In genomic region chr11:78246318-78247011, GRCm38 (mm10) we compare ENCODE assay signal across 8 mouse cellular contexts. TPM values are rescaled to one million over a fixed set of nuclear protein-coding genes. Genes with fewer than 3 reads are reported as not detected.
DNase-seq lines count a peak whose midpoint lies in the region; ATAC-seq and TF ChIP-seq lines count a peak whose summit lies in the region.

No protein-coding gene starts in this region.

- H3K36me3 ChIP-seq in heart, embryonic 13.5 days = peaks cover 16% of the 10 kb centered on the region
- peaks cover 37% of the 10 kb centered on the region for H3K36me3 ChIP-seq in E14TG2a.4 (ENCODE audit: insufficient read depth, low read length)
- H3K36me3 ChIP-seq in forebrain, postnatal 0 days (ENCODE audit: insufficient read depth) = peaks cover 14% of the 10 kb centered on the region
- H3K36me3 ChIP-seq in liver, postnatal 0 days (replicated peaks; ENCODE audit: insufficient read depth, low read length) = peaks cover 7% of the 10 kb centered on the region

- no peak for TF ChIP-seq CTCF in E14TG2a.4 (conservative IDR thresholded peaks at IDR 0.05; ENCODE audit: low read length)
- no peak for TF ChIP-seq CTCF in forebrain, postnatal 0 days (IDR thresholded peaks at IDR 0.05; ENCODE audit: low read depth)
- TF ChIP-seq CTCF in liver, postnatal 0 days (IDR thresholded peaks at IDR 0.05; ENCODE audit: low read depth) = no peak

- no peak for TF ChIP-seq EP300 in liver, postnatal 0 days (IDR thresholded peaks at IDR 0.05; ENCODE audit: low read depth)

- no peak for DNase-seq in heart, postnatal 10 days
- no peak for DNase-seq in forebrain, postnatal 0 days
- no peak for DNase-seq in liver, postnatal 0 days
- DNase-seq in spleen, postnatal 4 days (ENCODE audit: low spot score in 2 of 2) = no peak
- DNase-seq in thymus, postnatal 0 days (ENCODE audit: low spot score) = no peak
- DNase-seq in adrenal gland, postnatal 10 days = no peak

- ATAC-seq in heart, embryonic 13.5 days (ENCODE audit: extremely low read depth, insufficient number of reproducible peaks, low FRiP score, low TSS enrichment) = no peak
- ATAC-seq in forebrain, postnatal 0 days = no peak
- no peak for ATAC-seq in liver, postnatal 0 days

- peaks cover 41% of the 10 kb centered on the region for H3K4me1 ChIP-seq in heart, embryonic 13.5 days
- H3K4me1 ChIP-seq in E14TG2a.4 (replicated peaks; ENCODE audit: low read depth, low read length) = peaks cover 74% of the 10 kb centered on the region
- H3K4me1 ChIP-seq in forebrain, postnatal 0 days (ENCODE audit: insufficient read depth) = peaks cover 25% of the 10 kb centered on the region
- peaks cover 23% of the 10 kb centered on the region for H3K4me1 ChIP-seq in liver, postnatal 0 days (ENCODE audit: insufficient read depth)

- H3K9ac ChIP-seq in heart, embryonic 13.5 days = peak overlapping the region; percentile 99
- peak overlapping the region; percentile 93 for H3K9ac ChIP-seq in forebrain, postnatal 0 days
- H3K9ac ChIP-seq in liver, postnatal 0 days (replicated peaks) = peak overlapping the region; percentile 91

- no peaks in the 10 kb centered on the region for H3K27me3 ChIP-seq in heart, embryonic 13.5 days (replicated peaks)
- H3K27me3 ChIP-seq in E14TG2a.4 (ENCODE audit: insufficient read depth, low read length) = no peaks in the 10 kb centered on the region
- no peaks in the 10 kb centered on the region for H3K27me3 ChIP-seq in forebrain, postnatal 0 days (ENCODE audit: insufficient read depth, low read length)
- H3K27me3 ChIP-seq in liver, postnatal 0 days (ENCODE audit: insufficient read depth, low read length) = no peaks in the 10 kb centered on the region

- intact Hi-C loops in heart, postnatal 10 days (cut with DNase I) = no loop called here

- 44% methylated on average over 7 of the region's 7 CpGs for WGBS in heart, embryonic 13.5 days
- WGBS in forebrain, postnatal 0 days = 51% methylated on average over 7 of the region's 7 CpGs
- 44% methylated on average over 7 of the region's 7 CpGs for WGBS in liver, postnatal 0 days (ENCODE audit: insufficient replicate concordance)

- H3K9me3 ChIP-seq in heart, embryonic 13.5 days = no peaks in the 10 kb centered on the region
- H3K9me3 ChIP-seq in E14TG2a.4 (ENCODE audit: low read length) = no peaks in the 10 kb centered on the region
- no peaks in the 10 kb centered on the region for H3K9me3 ChIP-seq in forebrain, postnatal 0 days (ENCODE audit: low read length)
- no peaks in the 10 kb centered on the region for H3K9me3 ChIP-seq in liver, postnatal 0 days (ENCODE audit: low read length)

- H3K27ac ChIP-seq in heart, embryonic 13.5 days (replicated peaks) = peak overlapping the region; percentile 95
- H3K27ac ChIP-seq in forebrain, postnatal 0 days (ENCODE audit: low read depth, low read length) = peak overlapping the region; percentile 99
- peak overlapping the region; percentile 97 for H3K27ac ChIP-seq in liver, postnatal 0 days (ENCODE audit: low read depth)

- H3K4me2 ChIP-seq in heart, embryonic 13.5 days = peak overlapping the region; percentile 91
- peak overlapping the region; percentile 80 for H3K4me2 ChIP-seq in forebrain, postnatal 0 days (ENCODE audit: low read depth)
- H3K4me2 ChIP-seq in liver, postnatal 0 days (ENCODE audit: low read depth, low read length) = peak overlapping the region; percentile 75

- H3K4me3 ChIP-seq in heart, embryonic 13.5 days = peak overlapping the region; percentile 99
- H3K4me3 ChIP-seq in E14TG2a.4 (replicated peaks; ENCODE audit: low read length) = peak overlapping the region; percentile 99
- H3K4me3 ChIP-seq in forebrain, postnatal 0 days (ENCODE audit: low read depth, low read length) = peak overlapping the region; percentile 96
- H3K4me3 ChIP-seq in liver, postnatal 0 days (ENCODE audit: low read depth, low read length) = peak overlapping the region; percentile 93

RNA-seq across cellular contexts. Expression of gene Supt6, which starts 0.7 kb away (rescaled TPM):
- polyA plus RNA-seq in heart, embryonic 13.5 days (2015; fragmentation: Nextera tagmentation; extraction: Ambion mirVana) = 16.6 and 17.0 TPM in 2 replicates
- 10 to 100 TPM; 33.7 to 36.6 TPM for total RNA-seq in heart, postnatal 10 days (2021)
- total RNA-seq in forebrain, postnatal 0 days (2014; rRNA removed) = 31.8 and 44.1 TPM in 2 replicates
- polyA plus RNA-seq in forebrain, postnatal 0 days (2015; fragmentation: Nextera tagmentation; extraction: Ambion mirVana) = 15.9 and 21.6 TPM in 2 replicates
- polyA plus RNA-seq in liver, postnatal 0 days (2015; fragmentation: Nextera tagmentation; extraction: Ambion mirVana) = 4.7 and 5.5 TPM in 2 replicates
- 16.4 and 16.6 TPM in 2 replicates for polyA plus RNA-seq in thymus, postnatal 0 days (2015; fragmentation: Nextera tagmentation; extraction: Ambion mirVana)
- total RNA-seq in adrenal gland, postnatal 10 days (2021) = 10 to 100 TPM; 46.9 to 50.9 TPM

RNA-seq across cellular contexts. Expression of gene Sdf2, which starts 0.9 kb away (rescaled TPM):
- polyA plus RNA-seq in heart, embryonic 13.5 days (2015; fragmentation: Nextera tagmentation; extraction: Ambion mirVana) = 54.1 and 60.7 TPM in 2 replicates
- 10 to 100 TPM; 46.4 to 50.6 TPM for total RNA-seq in heart, postnatal 10 days (2021)
- 76.2 and 76.4 TPM in 2 replicates for total RNA-seq in forebrain, postnatal 0 days (2014; rRNA removed)
- 92.1 and 92.8 TPM in 2 replicates for polyA plus RNA-seq in forebrain, postnatal 0 days (2015; fragmentation: Nextera tagmentation; extraction: Ambion mirVana)
- 35.3 and 35.8 TPM in 2 replicates for polyA plus RNA-seq in liver, postnatal 0 days (2015; fragmentation: Nextera tagmentation; extraction: Ambion mirVana)
- polyA plus RNA-seq in thymus, postnatal 0 days (2015; fragmentation: Nextera tagmentation; extraction: Ambion mirVana) = 74.6 and 74.7 TPM in 2 replicates
- 10 to 100 TPM; 67.9 to 68.2 TPM for total RNA-seq in adrenal gland, postnatal 10 days (2021)

RNA-seq across cellular contexts. Expression of gene 2610507B11Rik, which starts 15.1 kb away (rescaled TPM):
- polyA plus RNA-seq in heart, embryonic 13.5 days (2015; fragmentation: Nextera tagmentation; extraction: Ambion mirVana) = 56.4 and 59.8 TPM in 2 replicates
- total RNA-seq in heart, postnatal 10 days (2021) = 100 to 1,000 TPM; 180 to 190 TPM
- total RNA-seq in forebrain, postnatal 0 days (2014; rRNA removed) = 58.6 and 70.2 TPM in 2 replicates
- 34.6 and 49.4 TPM in 2 replicates for polyA plus RNA-seq in forebrain, postnatal 0 days (2015; fragmentation: Nextera tagmentation; extraction: Ambion mirVana)
- 29.6 and 32.7 TPM in 2 replicates for polyA plus RNA-seq in liver, postnatal 0 days (2015; fragmentation: Nextera tagmentation; extraction: Ambion mirVana)
- 88.6 and 107 TPM in 2 replicates for polyA plus RNA-seq in thymus, postnatal 0 days (2015; fragmentation: Nextera tagmentation; extraction: Ambion mirVana)
- 100 to 1,000 TPM; 138 to 184 TPM for total RNA-seq in adrenal gland, postnatal 10 days (2021)

RNA-seq across cellular contexts. Expression of gene BC030499, which starts 44.2 kb away (rescaled TPM):
- 0.20 and 0.29 TPM in 2 replicates for polyA plus RNA-seq in heart, embryonic 13.5 days (2015; fragmentation: Nextera tagmentation; extraction: Ambion mirVana)
- under 1 TPM; 0.57 to 0.67 TPM for total RNA-seq in heart, postnatal 10 days (2021)
- 0.38 and 0.62 TPM in 2 replicates for total RNA-seq in forebrain, postnatal 0 days (2014; rRNA removed)
- not detected in 2 replicates for polyA plus RNA-seq in forebrain, postnatal 0 days (2015; fragmentation: Nextera tagmentation; extraction: Ambion mirVana)
- 0.07 TPM in 1 of 2 replicates, not detected in the other for polyA plus RNA-seq in liver, postnatal 0 days (2015; fragmentation: Nextera tagmentation; extraction: Ambion mirVana)
- polyA plus RNA-seq in thymus, postnatal 0 days (2015; fragmentation: Nextera tagmentation; extraction: Ambion mirVana) = 0.21 and 0.29 TPM in 2 replicates
- 1 to 10 TPM in 1 of 2 experiments, under 1 TPM in 1; 0.57 to 2.2 TPM for total RNA-seq in adrenal gland, postnatal 10 days (2021)

RNA-seq across cellular contexts. Expression of gene Proca1, which starts 53.3 kb away (rescaled TPM):
- 2.2 and 2.9 TPM in 2 replicates for polyA plus RNA-seq in heart, embryonic 13.5 days (2015; fragmentation: Nextera tagmentation; extraction: Ambion mirVana)
- 1 to 10 TPM; 1.5 to 3.1 TPM for total RNA-seq in heart, postnatal 10 days (2021)
- 0.81 and 2.4 TPM in 2 replicates for total RNA-seq in forebrain, postnatal 0 days (2014; rRNA removed)
- polyA plus RNA-seq in forebrain, postnatal 0 days (2015; fragmentation: Nextera tagmentation; extraction: Ambion mirVana) = 2.5 and 3.3 TPM in 2 replicates
- polyA plus RNA-seq in liver, postnatal 0 days (2015; fragmentation: Nextera tagmentation; extraction: Ambion mirVana) = 0.84 and 1.00 TPM in 2 replicates
- polyA plus RNA-seq in thymus, postnatal 0 days (2015; fragmentation: Nextera tagmentation; extraction: Ambion mirVana) = 0.49 and 0.84 TPM in 2 replicates
- total RNA-seq in adrenal gland, postnatal 10 days (2021) = 10 to 100 TPM; 14.8 to 18.1 TPM
